Mouse (Mus musculus) heart, embryonic 12.5 days (tissue): ENCODE measurements around the gene Cul3. TPM values are rescaled to one million over a fixed set of nuclear protein-coding genes. Genes with fewer than 3 reads are reported as not detected.

ENCODE experiments used
- ATAC-seq: fragments of 200-750 bp; cut with Nextera tagmentation; 2 replicates; pipeline ENCODE4 v1.8.0; 2017; ENCODE audit warnings: moderate TSS enrichment, moderate library complexity; ENCODE audit not compliant: insufficient number of reproducible peaks, low FRiP score
- H3K27ac ChIP-seq: fragments of 300-500 bp; sonication (generic); 2 replicates; pipeline ENCODE4 v1.5.1; 2016; ENCODE audit warnings: mild to moderate bottlenecking, moderate library complexity; ENCODE audit not compliant: poor library complexity, severe bottlenecking
- H3K27me3 ChIP-seq: fragments of 300-500 bp; sonication (generic); replicated peaks from 2 replicates; pipeline ENCODE4 v1.6.1; 2016; ENCODE audit warnings: mild to moderate bottlenecking, moderate library complexity
- H3K36me3 ChIP-seq: fragments of 300-500 bp; sonication (generic); 2 replicates; pipeline ENCODE4 v1.6.1; 2016; ENCODE audit warnings: mild to moderate bottlenecking, moderate library complexity
- H3K4me1 ChIP-seq: fragments of 300-500 bp; sonication (generic); replicated peaks from 2 replicates; pipeline ENCODE4 v1.6.1; 2016; ENCODE audit warnings: mild to moderate bottlenecking
- H3K4me2 ChIP-seq: fragments of 300-500 bp; sonication (generic); 2 replicates; pipeline ENCODE4 v1.6.1; 2016; ENCODE audit warnings: mild to moderate bottlenecking, moderate library complexity
- H3K4me3 ChIP-seq: fragments of 300-500 bp; sonication (generic); 2 replicates; pipeline ENCODE4 v1.5.1; 2016; ENCODE audit warnings: mild to moderate bottlenecking
- H3K9ac ChIP-seq: fragments of 300-500 bp; sonication (generic); 2 replicates; pipeline ENCODE4 v1.6.1; 2016; ENCODE audit warnings: mild to moderate bottlenecking, moderate library complexity
- H3K9me3 ChIP-seq: fragments of 300-500 bp; sonication (generic); replicated peaks from 2 replicates; pipeline ENCODE4 v1.6.1; 2016; ENCODE audit warnings: mild to moderate bottlenecking, moderate library complexity
- WGBS: fragments of 180-500 bp; shearing (Covaris S2); methylation state at CpG from one replicate; pipeline ENCODE4 v1.1.7; 2016; 5-methylcytosine and 5-hydroxymethylcytosine counted together
- polyA plus RNA-seq: library from polyadenylated mRNA; unstranded; fragments of >200 nt; fragmentation: Nextera tagmentation; extraction: Ambion mirVana; gene quantifications from 2 replicates; pipeline ENCODE4 v1.2.1, GENCODE M21; 2016

Gene Cul3
- polyA plus RNA-seq, 1 experiment from 2014 or later, result 21.4 TPM

GRCm38 (mm10) chr1:80293307-80293706 lies 47.0 kb downstream of the Cul3 start:
- H3K4me3 ChIP-seq, result no peak overlapping the region
- no peaks in the 10 kb centered on the region for H3K9me3 ChIP-seq
- H3K27me3 ChIP-seq, result no peaks in the 10 kb centered on the region
- no peak for ATAC-seq
- peak overlapping the region; percentile 43; the same call in 1 of the 2 replicates for H3K27ac ChIP-seq
- H3K4me1 ChIP-seq, result peaks cover 23% of the 10 kb centered on the region
- WGBS, result 27% methylated on average over 4 of the region's 4 CpGs
- H3K9ac ChIP-seq, result no peak overlapping the region
- H3K4me2 ChIP-seq, result peak overlapping the region; percentile 38
- no peaks in the 10 kb centered on the region for H3K36me3 ChIP-seq

- H3K27me3 ChIP-seq, result no peaks in the 10 kb centered on the region
- no peak overlapping the region for H3K4me3 ChIP-seq
- H3K9ac ChIP-seq, result no peak overlapping the region
- no peak overlapping the region for H3K27ac ChIP-seq
- 86% methylated on average over 1 of the region's 1 CpGs for WGBS
- no peak overlapping the region for H3K4me2 ChIP-seq
- H3K36me3 ChIP-seq, result peaks cover 33% of the 10 kb centered on the region
- H3K9me3 ChIP-seq, result no peaks in the 10 kb centered on the region
- ATAC-seq, result no peak
- H3K4me1 ChIP-seq, result no peaks in the 10 kb centered on the region
Observed at GRCm38 (mm10) chr1:80278731-80279130, 61.5 kb downstream of the Cul3 start.

DNA sequence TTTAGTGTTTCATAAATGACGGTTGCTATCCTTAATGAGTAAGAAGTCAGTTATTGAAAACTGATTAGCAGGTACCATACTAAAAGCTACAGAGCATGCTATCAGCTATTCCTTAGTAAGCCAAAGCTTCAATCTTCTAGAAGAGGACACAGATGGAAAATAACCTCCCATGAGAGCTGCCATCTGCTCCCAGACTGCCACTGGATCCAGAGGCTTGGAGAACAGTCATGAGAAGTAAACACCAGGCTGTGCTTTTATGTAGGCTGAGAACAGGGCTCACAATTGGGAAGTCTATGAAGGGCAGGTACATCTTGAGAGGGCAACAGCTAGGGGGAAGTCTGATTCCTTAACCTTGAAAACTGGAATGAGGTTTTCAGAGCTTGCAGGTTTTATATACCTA lies 79.8 kb downstream of the Cul3 start:
- Histone ChIP-seq H3K4me1 (peaks cover 5% of the 10 kb centered on the region), H3K9me3 (no peaks in the 10 kb centered on the region), H3K36me3 (peaks cover 7% of the 10 kb centered on the region; the same call in 1 of the 2 replicates), H3K27ac (no peak overlapping the region), H3K4me3 (no peak overlapping the region), H3K4me2 (no peak overlapping the region), H3K9ac (no peak overlapping the region), H3K27me3 (no peaks in the 10 kb centered on the region)
- ATAC-seq, result no peak
- WGBS, result 86% methylated on average over 1 of the region's 1 CpGs

GRCm38 (mm10) chr1:80258632-80259031 lies 81.6 kb downstream of the Cul3 start:
- no peak overlapping the region for H3K27ac ChIP-seq
- no peaks in the 10 kb centered on the region for H3K27me3 ChIP-seq
- H3K4me3 ChIP-seq, result no peak overlapping the region
- H3K36me3 ChIP-seq, result no peaks in the 10 kb centered on the region
- no peak for ATAC-seq
- H3K4me2 ChIP-seq, result no peak overlapping the region
- H3K4me1 ChIP-seq, result peaks cover 5% of the 10 kb centered on the region
- WGBS, result 71% methylated on average over 4 of the region's 4 CpGs
- no peaks in the 10 kb centered on the region for H3K9me3 ChIP-seq
- no peak overlapping the region for H3K9ac ChIP-seq

- Histone ChIP-seq H3K27ac (no peak overlapping the region), H3K4me1 (no peaks in the 10 kb centered on the region), H3K4me2 (no peak overlapping the region), H3K4me3 (no peak overlapping the region), H3K9me3 (no peaks in the 10 kb centered on the region), H3K27me3 (no peaks in the 10 kb centered on the region), H3K36me3 (no peaks in the 10 kb centered on the region), H3K9ac (no peak overlapping the region)
- ATAC-seq, result no peak
Observed at GRCm38 (mm10) chr1:80253309-80253708, 87.0 kb downstream of the Cul3 start.

DNA sequence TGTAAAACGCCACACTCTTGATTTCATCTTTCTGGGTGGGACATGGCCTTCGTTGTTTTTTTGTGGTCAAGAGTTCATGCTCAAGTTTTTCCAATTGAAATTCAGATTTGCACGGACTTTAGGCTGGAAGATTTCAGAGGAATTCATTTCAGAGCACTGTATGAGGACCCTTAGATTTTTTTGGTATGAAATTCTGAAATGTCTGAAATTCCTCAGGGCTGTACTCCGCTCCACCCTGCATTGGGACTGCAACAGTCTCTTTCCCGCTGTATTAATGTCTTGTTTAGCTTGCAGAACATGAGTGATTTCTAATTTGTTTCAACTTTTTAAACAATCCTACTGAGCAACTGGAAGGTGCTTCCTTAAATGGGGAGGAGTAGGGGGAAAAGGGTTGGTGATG lies 90.0 kb downstream of the Cul3 start:
- WGBS, result 76% methylated on average over 5 of the region's 5 CpGs
- H3K4me2 ChIP-seq, result no peak overlapping the region

DNA sequence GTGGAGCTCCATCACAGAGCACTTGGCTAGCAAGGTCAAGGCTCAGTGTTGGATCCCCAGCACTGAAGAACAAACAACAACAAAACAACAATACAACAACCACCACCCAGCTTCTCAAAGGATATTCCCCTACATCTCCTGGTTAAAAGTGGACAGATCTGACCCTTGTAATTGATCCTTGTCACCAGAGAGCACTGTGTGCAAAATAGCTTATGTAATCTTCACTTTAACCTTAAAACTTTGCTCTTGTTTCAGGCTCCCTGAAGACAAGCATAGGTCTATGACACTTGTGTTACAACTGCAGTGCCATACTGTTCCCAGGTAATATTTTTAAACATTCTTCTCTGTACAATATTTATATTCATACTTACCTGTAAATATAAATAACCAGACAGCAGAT lies 93.1 kb downstream of the Cul3 start:
- Histone ChIP-seq H3K27ac (no peak overlapping the region), H3K9me3 (no peaks in the 10 kb centered on the region), H3K4me2 (no peak overlapping the region), H3K27me3 (no peaks in the 10 kb centered on the region), H3K4me1 (no peaks in the 10 kb centered on the region), H3K4me3 (no peak overlapping the region), H3K36me3 (no peaks in the 10 kb centered on the region), H3K9ac (no peak overlapping the region)
- ATAC-seq, result no peak

More for the DNA sequence above, 90.0 kb downstream of the Cul3 start:
- Histone ChIP-seq H3K4me1 (no peaks in the 10 kb centered on the region), H3K36me3 (no peaks in the 10 kb centered on the region), H3K9me3 (no peaks in the 10 kb centered on the region), H3K27ac (no peak overlapping the region), H3K27me3 (no peaks in the 10 kb centered on the region), H3K9ac (no peak overlapping the region), H3K4me3 (no peak overlapping the region)
- ATAC-seq, result no peak

DNA sequence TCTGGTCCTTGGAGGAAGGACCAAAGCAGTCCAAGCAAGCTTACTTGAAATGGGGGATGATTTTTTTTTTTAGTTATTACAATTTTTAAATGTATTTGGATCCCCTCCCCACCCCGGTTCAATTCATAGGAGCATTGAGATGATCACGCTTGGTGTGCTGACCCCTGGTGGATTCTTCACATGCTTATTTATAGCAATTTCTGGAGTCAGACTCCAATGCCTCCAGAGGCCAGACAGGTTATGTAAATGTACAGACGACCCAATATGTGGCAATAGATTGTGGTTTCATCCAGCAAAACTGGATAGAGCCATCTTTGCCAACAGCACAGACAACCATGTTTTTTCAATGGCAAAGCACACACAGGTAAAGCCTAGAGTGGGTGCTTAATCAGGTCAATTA lies 96.2 kb downstream of the Cul3 start:
- no peaks in the 10 kb centered on the region for H3K36me3 ChIP-seq
- no peaks in the 10 kb centered on the region for H3K9me3 ChIP-seq
- WGBS, result 51% methylated on average over 3 of the region's 3 CpGs
- H3K27ac ChIP-seq, result no peak overlapping the region
- no peaks in the 10 kb centered on the region for H3K27me3 ChIP-seq
- H3K4me1 ChIP-seq, result no peaks in the 10 kb centered on the region
- H3K4me3 ChIP-seq, result no peak overlapping the region
- ATAC-seq, result no peak
- H3K4me2 ChIP-seq, result no peak overlapping the region
- H3K9ac ChIP-seq, result no peak overlapping the region

DNA sequence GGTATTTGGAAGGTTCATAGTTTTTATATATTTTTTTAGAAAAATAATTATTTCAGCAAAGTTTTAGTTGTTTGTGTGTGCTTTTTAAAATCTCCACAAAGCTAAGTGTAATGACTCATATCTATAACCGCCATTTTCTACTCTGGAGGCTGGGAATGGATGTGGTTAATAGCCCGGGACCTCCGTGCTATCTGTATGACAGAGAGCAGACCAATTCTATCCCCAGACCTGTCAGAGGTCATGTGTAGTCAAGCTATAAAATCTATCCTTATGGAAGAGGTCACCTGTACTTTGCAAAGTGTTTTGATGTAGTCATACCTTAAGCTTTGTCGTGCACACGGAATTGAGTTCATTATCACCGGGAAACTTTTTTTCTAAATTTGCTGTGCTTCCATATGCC lies 98.7 kb downstream of the Cul3 start:
- Histone ChIP-seq H3K4me2 (no peak overlapping the region), H3K9me3 (no peaks in the 10 kb centered on the region), H3K27ac (no peak overlapping the region), H3K27me3 (no peaks in the 10 kb centered on the region), H3K9ac (no peak overlapping the region), H3K36me3 (no peaks in the 10 kb centered on the region), H3K4me3 (no peak overlapping the region), H3K4me1 (no peaks in the 10 kb centered on the region)
- 85% methylated on average over 6 of the region's 6 CpGs for WGBS
- ATAC-seq, result no peak

DNA sequence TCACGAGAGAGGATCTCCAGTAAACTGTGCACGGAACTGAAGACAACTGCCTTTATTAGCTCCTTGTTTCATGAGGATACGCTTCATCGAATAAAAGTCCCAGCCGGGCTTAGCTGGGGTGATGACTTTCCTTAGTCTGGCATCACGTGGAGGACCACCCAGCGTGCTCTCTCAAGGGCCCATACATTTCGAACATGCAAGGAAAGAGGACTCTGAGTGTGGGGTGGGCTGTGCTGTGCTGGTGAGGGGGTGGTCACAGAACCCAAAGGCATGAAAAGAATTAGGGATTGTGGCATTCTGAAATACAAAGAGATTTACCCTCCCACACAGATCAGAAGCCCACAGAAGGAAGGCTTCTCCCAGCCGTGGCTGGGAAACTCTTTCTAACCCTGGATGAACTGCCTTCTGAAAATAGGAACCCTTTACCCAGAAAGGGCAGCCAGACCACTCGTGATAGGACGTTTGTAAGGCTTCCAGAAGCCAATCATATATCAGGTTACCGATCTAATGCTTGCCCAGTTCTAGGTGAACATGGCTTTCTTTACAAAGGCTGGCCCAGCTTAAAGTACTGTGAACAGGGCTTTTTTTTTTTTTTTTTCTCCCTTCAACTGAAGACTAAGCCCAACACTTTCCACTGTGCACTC lies 100.1 kb downstream of the Cul3 start:
- H3K4me1 ChIP-seq, result no peaks in the 10 kb centered on the region
- no peak overlapping the region for H3K9ac ChIP-seq
- no peaks in the 10 kb centered on the region for H3K27me3 ChIP-seq
- H3K4me2 ChIP-seq, result no peak overlapping the region
- WGBS, result 52% methylated on average over 12 of the region's 12 CpGs
- H3K9me3 ChIP-seq, result no peaks in the 10 kb centered on the region
- no peak overlapping the region for H3K27ac ChIP-seq
- H3K36me3 ChIP-seq, result no peaks in the 10 kb centered on the region
- no peak overlapping the region for H3K4me3 ChIP-seq
- no peak for ATAC-seq

GRCm38 (mm10) chr1:80239481-80239880 lies 100.8 kb downstream of the Cul3 start:
- Histone ChIP-seq H3K27ac (no peak overlapping the region), H3K36me3 (no peaks in the 10 kb centered on the region), H3K4me1 (no peaks in the 10 kb centered on the region), H3K9me3 (no peaks in the 10 kb centered on the region), H3K27me3 (no peaks in the 10 kb centered on the region), H3K9ac (no peak overlapping the region), H3K4me2 (no peak overlapping the region), H3K4me3 (no peak overlapping the region)
- ATAC-seq, result no peak
- 69% methylated on average over 11 of the region's 11 CpGs for WGBS

DNA sequence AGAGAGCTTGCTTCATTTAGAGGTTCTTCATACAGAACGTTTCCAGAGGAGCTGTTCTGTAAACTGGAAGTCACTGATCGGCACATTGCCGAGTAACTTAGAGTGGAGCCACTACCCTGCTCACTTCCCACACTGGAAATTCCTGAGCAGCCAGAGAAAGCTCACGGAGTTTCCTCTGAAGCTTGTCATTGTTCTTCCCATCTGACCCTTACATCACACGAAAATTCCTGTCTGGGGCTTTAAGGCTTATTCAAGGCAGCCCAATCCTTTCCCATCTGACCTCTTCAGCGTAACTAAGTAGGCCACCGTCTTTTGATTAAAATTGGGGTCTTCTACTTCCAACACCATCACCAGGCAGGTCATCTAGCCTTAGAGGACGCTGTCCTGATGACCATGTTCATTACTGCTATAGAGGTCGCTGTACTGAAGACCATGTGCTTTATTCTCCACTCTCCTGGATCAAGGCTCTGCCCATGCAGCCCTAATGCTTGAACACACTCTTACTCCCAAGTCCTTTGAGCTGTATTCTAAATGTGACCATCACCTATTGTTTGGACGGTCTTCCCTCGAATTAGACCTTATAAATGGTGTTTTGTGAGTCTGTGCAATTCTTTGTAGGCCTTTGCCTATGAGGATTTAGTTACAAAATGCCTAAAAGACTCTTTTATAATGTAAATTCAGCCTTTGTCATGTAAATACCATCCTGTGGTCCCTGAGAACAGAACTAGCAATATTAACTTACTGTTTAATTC lies 103.2 kb downstream of the Cul3 start:
- H3K27me3 ChIP-seq, result no peaks in the 10 kb centered on the region
- no peak for ATAC-seq
- no peak overlapping the region for H3K4me2 ChIP-seq
- H3K36me3 ChIP-seq, result no peaks in the 10 kb centered on the region
- H3K9ac ChIP-seq, result no peak overlapping the region
- H3K27ac ChIP-seq, result no peak overlapping the region
- H3K4me1 ChIP-seq, result no peaks in the 10 kb centered on the region
- 60% methylated on average over 11 of the region's 11 CpGs for WGBS
- H3K4me3 ChIP-seq, result no peak overlapping the region
- H3K9me3 ChIP-seq, result no peaks in the 10 kb centered on the region
